Mouse (Mus musculus) C2C12 (cell line): ENCODE results near the gene Ppif.

Experiments used
- CEBPB ChIP-seq: IDR thresholded peaks from one replicate; pipeline ENCODE4 v1.6.1; 2011; ENCODE audit warnings: low read depth, mild to moderate bottlenecking, control low read depth, moderate library complexity
- CTCF ChIP-seq: IDR thresholded peaks from one replicate; pipeline ENCODE4 v1.5.1; 2011; ENCODE audit not compliant: control insufficient read depth, insufficient read depth, insufficient read length
- MYOD1 ChIP-seq: IDR thresholded peaks from one replicate; pipeline ENCODE4 v1.6.1; 2011; ENCODE audit warnings: low read depth; ENCODE audit not compliant: control insufficient read depth, insufficient read length
- USF1 ChIP-seq: IDR thresholded peaks from one replicate; pipeline ENCODE4 v1.6.1; 2011; ENCODE audit warnings: low read depth, mild to moderate bottlenecking, control low read depth, moderate library complexity

DNA sequence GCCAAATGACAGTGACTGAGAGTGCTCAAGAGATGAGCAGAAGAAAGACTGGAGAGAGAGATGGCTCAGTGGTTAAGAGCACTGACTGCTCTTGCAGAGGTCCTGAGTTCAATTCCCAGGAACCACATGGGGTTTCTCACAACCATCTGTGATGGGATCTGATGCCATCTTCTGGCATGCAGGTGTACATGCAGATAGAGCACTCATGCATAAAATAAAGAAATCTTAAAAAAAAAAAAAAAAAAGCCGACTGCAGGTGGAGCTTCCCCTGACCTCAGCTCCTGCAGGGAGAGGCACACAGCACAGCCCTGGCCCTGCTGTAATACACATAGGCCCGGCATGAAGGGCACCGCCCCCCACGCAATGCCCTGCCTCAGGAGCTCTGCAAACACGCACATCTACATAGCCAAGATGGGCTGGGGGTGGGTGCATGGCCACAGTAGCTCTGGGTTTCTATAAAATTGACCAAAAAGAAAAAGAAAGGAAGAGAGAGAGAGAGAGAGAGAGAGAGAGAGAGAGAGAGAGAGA is 48.0 kb downstream of the Ppif start:
- TF ChIP-seq CTCF (no peak), MYOD1 (no peak), USF1 (no peak), CEBPB (no peak)
